Mouse (Mus musculus): Measurements from ENCODE around the gene Pnn. TPM values are rescaled to one million over a fixed set of nuclear protein-coding genes. Genes with fewer than 3 reads are reported as not detected.

Pnn gene
- total RNA-seq, 2 experiments from 2014 or later: 63.0 to 86.2 TPM

DNA sequence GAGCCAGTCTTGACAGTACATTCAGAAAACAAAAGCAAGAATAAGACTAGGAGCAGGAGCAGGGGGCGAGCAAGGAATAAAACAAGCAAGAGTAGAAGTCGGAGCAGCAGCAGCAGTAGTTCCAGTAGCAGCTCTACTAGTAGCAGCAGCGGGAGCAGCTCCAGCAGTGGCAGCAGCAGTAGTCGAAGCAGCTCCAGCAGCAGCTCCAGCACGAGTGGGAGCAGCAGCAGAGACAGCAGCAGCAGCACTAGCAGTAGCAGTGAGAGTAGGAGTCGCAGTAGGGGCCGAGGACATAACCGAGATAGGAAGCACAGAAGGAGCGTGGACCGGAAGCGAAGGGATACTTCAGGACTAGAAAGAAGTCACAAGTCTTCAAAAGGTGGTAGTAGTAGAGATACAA, 5.6 kb downstream of the Pnn start:
- no peak for DNase-seq (ENCODE audit: low spot score in 2 of 2)

DNA sequence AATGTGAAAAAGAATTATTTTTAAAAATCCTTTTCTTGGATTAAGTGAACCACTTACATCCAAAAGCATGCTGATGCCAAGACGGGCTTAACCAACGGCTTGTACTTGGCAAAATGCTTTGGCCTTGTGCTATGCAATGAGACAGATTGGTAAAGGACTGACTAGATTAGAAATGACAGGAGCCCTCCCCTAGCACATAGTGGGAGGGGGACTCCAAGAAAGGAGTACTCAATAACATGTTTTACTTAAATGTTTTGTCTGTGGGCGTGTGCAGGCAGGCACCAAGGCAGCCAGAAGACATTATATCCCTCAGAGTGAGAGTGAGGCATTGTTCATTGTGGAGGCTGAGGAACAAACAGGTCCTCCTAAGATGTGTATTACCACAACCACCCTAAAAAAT, 7.4 kb downstream of the Pnn start:
- no peak for DNase-seq (ENCODE audit: low spot score in 2 of 2)

DNA sequence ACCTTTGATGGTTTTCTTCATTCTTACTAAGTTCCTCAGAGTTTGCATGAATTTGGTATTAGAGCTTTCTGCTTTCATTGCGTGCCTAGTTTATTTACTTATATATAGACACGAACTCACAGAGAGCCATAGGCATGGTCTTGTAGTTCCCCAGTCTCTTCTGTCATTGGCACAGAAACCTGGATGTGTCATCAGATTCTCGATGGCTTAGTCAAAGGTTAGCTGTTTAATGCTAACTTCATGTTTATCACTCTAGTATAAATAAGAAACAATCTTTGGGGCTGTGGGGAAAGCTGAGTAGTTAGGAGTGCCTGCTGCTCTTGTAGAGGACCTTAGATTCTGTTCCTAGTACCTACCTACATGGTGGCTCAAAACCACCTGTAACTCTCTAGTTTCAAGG, 10.3 kb downstream of the Pnn start:
- DNase-seq (ENCODE audit: low spot score in 2 of 2): no peak

DNA sequence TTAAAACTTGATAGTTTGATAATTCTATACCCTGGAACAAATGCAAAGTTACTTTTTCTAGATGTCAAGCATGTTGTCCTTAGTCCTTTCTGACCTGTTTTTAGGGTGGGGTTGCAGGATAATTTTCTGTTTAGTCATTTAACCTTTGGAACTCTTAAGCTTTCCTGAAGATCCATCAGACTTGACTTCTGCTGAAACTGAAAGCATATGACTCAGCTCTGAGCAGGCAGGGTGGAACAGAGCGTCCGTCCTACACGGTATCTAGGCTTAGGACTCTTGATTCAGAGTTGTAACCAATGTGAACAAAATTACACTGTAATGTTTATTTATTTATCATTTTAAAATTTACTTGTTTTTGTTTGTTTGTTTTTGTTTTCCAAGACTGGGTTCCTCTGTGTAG, 11.2 kb downstream of the Pnn start:
- DNase-seq (ENCODE audit: low spot score in 2 of 2): no peak

DNA sequence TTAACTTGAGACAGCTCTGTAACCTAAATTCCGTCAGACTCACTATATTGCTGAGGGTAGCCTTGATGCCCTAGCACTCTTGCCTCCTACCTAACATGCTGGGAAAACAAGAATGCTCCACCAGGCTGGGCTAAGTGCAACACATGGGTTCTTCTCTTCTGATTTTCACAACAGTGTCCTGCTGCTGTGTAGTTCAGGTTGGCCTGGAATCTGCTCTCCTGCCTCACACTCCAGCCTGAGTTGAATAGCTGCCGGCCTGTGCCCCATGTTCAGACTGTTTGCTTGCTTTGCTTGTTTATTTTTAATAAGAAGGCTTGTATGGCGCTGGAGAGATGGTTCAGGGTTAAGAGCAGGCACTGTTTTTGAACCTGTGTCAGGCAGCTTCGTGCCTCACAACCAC, 13.8 kb downstream of the Pnn start:
- DNase-seq (ENCODE audit: low spot score in 2 of 2): no peak

DNA sequence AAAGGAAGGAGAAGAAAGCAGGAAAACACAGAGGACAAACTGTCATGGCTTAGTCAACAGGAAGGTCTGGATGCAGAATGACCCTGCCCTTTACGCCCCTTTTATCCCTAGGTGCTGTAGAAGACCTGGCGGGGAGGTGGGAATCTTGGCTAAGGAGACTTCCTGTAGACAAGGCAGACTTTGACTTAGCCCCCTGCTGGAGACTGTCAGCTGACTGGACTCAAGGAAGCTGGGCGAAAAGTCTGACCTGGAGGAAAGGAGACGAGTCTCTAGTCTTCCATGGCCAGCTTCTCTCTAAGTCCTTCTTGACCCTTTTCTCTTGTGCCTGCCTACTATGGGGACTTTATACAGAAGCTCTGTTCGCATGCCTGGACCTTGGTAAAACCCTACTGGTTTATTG, 17.8 kb downstream of the Pnn start:
- no peak for DNase-seq (ENCODE audit: low spot score in 2 of 2)

DNA sequence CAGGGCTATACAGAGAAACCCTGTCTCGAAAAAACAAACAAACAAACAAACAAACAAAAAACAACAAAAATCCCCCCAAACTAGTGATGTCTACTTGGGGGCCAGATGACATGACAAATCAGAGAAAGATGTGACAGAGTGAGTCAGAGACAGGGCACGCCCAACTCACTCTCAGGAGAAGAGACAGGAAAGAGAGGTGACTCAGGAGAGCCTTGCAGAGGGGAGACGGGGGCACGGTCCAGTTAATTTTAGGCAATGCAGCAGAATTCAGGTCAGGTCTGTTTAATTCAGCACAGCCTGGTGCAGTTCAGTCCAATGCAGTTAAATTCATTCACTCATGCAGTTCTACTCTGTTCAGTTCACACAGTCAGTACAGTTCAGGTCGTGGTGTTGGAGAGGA, 19.5 kb downstream of the Pnn start:
- no peak for DNase-seq (ENCODE audit: low spot score in 2 of 2)

DNA sequence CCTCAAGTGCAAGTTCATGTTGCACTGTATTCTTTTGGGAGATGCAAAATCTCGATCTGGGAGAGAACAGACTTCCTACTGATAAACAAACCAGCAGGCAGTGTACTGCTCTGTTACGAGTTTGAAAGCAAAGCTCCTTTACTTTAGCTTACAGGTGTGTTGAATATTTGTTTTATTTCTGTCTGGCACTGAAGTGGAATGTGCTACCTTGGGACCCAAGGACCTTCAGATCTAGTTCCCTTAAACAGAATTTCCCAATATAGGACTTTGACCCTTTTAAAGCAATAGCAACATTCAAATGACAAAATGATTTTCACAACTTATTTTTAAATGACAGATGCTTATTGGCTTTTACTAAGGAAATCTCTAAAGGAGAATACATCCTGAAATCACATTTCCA, 26.9 kb downstream of the Pnn start:
- DNase-seq (ENCODE audit: low spot score in 2 of 2): no peak

DNA sequence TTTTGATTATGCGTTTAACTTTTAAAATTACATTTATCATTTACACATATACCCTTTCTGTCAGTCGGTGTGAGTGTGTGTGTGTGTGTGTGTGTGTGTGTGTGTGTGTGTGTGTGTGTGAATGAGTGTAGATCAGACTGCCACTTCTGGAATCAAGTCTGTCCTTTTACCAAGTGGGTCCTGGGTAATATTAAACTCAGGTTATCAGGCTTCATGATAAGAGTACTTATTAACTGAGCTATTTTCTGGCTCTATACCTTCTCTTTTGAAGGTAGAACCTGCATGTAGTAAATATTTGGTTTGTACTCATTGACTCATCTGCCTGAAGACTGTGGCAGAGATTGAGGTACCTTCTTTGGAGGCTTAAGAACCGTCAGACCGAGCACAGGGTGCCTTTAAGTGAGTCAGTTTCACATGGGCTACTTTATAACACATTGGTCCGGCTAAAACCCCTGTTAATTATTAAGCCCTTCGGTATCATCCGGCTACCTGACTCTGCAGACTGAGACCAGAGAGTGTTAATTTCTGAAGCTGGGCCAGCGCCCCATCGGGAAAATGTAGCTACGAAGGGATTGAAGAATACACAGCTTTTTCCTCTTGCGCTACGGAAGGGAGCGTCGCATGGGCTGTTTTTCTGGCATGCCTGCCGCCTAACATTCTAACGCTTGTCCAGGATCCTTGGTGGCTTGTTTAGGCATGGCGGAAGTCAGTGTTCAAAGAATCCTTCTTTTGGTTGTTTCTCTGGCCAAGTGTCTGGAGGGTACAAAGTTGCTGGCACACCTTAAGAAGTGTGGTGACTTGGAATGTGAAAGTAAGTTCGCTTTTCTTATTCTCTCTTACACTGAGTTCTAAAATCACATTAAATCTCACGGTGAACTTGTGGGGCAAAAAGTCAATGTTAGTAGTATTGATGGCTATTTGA, 28.7 kb downstream of the Pnn start, which contains the start of gene Mia2:
TSS of gene Mia2 (plus strand) at position 696 of the 922 bp plus-strand sequence.
- DNase-seq (ENCODE audit: low spot score in 2 of 2): no peak

DNA sequence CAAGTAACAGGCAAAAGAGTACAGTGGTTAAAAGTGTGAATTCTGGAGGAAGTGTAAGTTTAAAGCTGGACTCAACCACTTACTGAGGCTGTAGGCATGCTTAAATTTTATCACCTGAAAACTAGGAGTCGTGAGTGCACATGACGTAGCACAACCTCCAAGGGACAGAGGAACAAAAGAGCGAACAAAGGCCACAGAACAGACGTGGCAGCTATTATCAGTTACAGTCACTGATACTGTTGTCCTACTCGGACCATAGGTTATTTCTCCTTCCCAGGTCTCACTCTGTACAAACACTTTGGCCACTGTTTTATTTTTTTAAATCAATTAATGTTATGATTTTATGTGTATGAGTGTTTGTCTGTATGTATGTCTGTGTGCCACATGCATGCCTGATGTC, 38.1 kb downstream of the Pnn start:
- no peak for DNase-seq (ENCODE audit: low spot score in 2 of 2)

DNA sequence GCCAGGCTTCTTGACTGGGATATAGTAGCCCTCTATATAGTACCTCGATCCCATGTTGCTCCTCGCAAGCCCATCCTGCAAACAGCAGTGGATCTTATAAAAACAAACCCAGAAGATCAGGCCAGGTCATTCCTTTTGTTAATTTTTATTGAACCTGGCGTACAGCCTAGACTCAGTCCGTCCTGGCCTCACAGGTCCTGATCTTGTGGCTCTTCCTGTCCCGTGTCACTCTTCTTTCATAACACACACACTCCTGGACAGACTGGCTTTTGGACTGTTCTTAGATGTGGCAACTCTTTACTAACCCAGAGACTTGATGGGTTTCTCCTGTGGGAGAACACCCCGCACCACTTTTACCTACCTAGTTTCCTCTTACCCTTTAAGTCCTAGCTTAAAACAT, 39.2 kb downstream of the Pnn start:
- DNase-seq (ENCODE audit: low spot score in 2 of 2): no peak

DNA sequence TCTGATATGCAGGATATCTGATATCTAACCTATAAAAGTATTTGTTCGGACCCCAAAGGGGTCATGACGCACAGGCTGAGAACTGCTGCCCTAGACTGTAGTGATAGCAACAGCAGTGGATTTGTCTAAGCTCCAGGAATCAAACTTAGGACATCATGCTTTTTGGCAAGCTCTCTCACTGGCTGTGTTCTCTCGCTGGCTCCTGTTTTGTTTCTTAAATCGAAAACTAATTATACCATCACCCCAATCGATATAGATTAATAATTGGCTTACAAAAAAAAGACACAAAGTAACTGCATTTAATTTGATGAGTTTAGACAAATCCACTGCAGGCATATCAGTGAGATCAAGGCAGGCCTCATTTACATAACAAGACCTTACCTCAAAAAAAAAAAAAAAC, 39.8 kb downstream of the Pnn start:
- DNase-seq (ENCODE audit: low spot score in 2 of 2): no peak

DNA sequence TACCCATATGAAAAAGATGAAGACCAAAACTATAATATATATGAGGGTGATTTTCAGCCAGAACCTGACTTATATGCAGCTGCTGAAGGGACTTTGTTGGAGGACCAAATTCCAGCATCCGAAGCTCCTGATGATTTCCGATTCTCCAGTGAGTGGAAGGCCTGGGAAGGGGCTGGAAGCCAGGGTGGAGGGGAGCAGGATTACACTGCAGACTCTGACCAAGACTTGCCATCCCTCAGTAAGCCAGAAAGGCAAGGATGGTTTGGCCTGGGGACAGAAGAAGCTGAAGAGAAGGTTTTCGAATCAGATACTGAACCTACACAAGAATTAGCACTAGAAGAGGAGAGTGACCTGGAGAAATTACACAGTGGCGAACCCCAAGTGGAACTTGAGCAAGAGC, 41.2 kb downstream of the Pnn start:
- DNase-seq (ENCODE audit: low spot score in 2 of 2): no peak

DNA sequence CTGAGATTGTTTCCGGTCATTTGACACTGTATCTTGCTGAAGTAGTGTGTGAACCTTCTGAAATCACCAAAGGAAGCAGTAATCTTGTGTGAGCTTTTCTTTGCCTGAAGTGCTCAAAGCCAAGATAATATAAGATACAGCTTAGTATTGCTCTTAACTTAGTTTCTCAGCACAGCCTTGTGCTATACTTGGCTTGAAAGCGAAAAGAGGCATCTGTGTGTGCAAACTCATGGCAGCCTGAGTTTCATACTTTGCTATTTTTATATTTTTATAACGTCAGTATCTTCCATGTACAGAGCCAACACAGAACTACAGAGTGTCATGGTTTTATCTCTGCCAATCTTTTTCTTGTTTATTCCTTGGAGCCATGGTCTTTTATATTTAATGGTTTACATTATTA, 50.5 kb downstream of the Pnn start:
- no peak for DNase-seq (ENCODE audit: low spot score in 2 of 2)

Other genes with a start within 250 kb of the Pnn start
- 100 to 1,000 TPM; 125 to 134 TPM for gene Sec23a, start 54.9 kb upstream of the Pnn start, total RNA-seq (2021)
- 1 to 10 TPM; 7.0 to 8.5 TPM for gene Gemin2, start 53.5 kb upstream of the Pnn start, total RNA-seq (2021)
- 100 to 1,000 TPM; 102 to 118 TPM for gene Trappc6b, start 5.4 kb upstream of the Pnn start, total RNA-seq (2021)
- 10 to 100 TPM; 39.8 to 41.2 TPM for gene Mia2, start 28.9 kb downstream of the Pnn start, total RNA-seq (2021)
- 10 to 100 TPM; 19.1 to 20.6 TPM for gene Fbxo33, start 152.8 kb downstream of the Pnn start, total RNA-seq (2021)